Mouse (Mus musculus): ENCODE results near the gene Ect2. TPM values are rescaled to one million over a fixed set of nuclear protein-coding genes. Genes with fewer than 3 reads are reported as not detected.

Gene Ect2
- polyA plus RNA-seq, 1 experiment from 2014 or later = 37.1 TPM

DNA sequence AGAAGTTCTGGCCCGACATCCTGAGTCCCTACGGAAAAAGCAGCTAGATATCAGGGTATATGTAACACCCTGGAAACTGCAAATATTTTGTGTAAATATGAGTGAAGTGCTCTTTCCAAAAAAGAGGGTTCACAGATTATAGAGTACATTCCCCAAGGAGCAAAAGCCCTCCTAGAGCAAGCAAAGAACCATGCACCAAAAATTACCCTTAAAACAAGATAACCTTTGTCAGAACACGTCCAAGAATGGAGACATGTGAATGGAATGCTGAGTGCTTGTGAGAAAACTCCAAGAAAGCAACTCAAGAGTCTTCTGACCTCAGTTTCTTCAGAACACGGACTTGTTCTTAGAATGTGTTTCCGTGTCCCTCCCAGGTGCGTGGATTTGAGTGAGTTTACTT lies 50.7 kb downstream of the Ect2 start:
- H3K9me3 ChIP-seq (replicated peaks; ENCODE audit: control insufficient read depth, low read length) = no peaks in the 10 kb centered on the region
- peaks cover 45% of the 10 kb centered on the region for H3K36me3 ChIP-seq (ENCODE audit: control insufficient read depth, insufficient read depth)
- 88% methylated on average over 6 of the region's 6 CpGs for WGBS (ENCODE audit: insufficient replicate concordance)
- no peak overlapping the region for H3K9ac ChIP-seq (ENCODE audit: low read depth, low read length)
- H3K27me3 ChIP-seq (ENCODE audit: control insufficient read depth, insufficient read depth, low read depth, low read length) = no peaks in the 10 kb centered on the region
- H3K4me3 ChIP-seq (ENCODE audit: low read depth, low read length) = no peak overlapping the region
- H3K4me1 ChIP-seq (ENCODE audit: control insufficient read depth, low read depth, low read length) = no peaks in the 10 kb centered on the region
- no peak overlapping the region for H3K4me2 ChIP-seq (ENCODE audit: low read depth, low read length)
- no peak overlapping the region for H3K27ac ChIP-seq (ENCODE audit: low read length)
- ATAC-seq (ENCODE audit: low read depth) = no peak

DNA sequence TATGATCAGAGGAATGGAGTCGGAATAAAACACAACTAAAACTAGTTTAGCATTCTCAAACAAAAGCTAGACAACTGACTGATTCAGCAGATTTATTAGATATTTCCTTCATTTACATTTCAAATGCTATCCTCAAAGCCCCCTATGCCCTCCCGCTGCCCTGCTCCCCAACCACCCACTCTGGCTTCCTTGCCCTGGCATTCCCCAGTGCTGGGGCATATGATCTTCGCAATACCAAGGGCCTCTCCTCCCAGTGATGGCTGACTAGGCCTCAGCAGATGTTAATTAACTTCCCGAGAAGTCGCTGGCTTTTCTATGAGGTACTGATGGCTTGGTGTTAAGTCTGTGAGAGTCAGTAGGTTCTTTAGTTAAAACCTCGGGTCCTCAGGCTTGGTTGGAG lies 55.0 kb downstream of the Ect2 start:
- H3K4me3 ChIP-seq (ENCODE audit: low read depth, low read length) = no peak overlapping the region

DNA sequence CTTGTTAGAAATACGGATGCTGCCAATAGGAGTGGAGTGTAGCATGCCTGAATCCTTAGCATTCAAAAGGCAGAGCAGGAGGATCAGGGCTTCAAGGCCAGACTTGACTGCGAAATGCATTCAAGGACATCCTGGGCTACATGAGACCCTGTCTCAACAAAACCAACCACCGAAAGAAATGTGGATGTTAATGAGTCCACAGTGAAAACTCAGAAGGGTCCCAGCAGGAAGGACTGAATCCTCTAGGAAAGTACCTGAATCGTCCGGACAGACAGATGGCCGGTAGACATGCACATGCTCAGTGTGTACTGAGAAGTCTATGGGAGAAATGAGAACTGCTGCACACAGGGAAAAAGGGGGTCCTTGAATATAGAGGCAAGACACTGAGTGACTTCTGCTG lies 67.5 kb downstream of the Ect2 start:
- peaks cover 12% of the 10 kb centered on the region for H3K36me3 ChIP-seq (ENCODE audit: control insufficient read depth, insufficient read depth)
- no peak for ATAC-seq (ENCODE audit: low read depth)
- no peak overlapping the region for H3K27ac ChIP-seq (ENCODE audit: low read length)
- H3K4me3 ChIP-seq (ENCODE audit: low read depth, low read length) = no peak overlapping the region
- H3K9ac ChIP-seq (ENCODE audit: low read depth, low read length) = no peak overlapping the region
- 93% methylated on average over 6 of the region's 6 CpGs for WGBS (ENCODE audit: insufficient replicate concordance)
- H3K4me1 ChIP-seq (ENCODE audit: control insufficient read depth, low read depth, low read length) = no peaks in the 10 kb centered on the region
- no peaks in the 10 kb centered on the region for H3K27me3 ChIP-seq (ENCODE audit: control insufficient read depth, insufficient read depth, low read depth, low read length)
- no peaks in the 10 kb centered on the region for H3K9me3 ChIP-seq (replicated peaks; ENCODE audit: control insufficient read depth, low read length)
- no peak overlapping the region for H3K4me2 ChIP-seq (ENCODE audit: low read depth, low read length)

More for the DNA sequence above, 55.0 kb downstream of the Ect2 start:
- Histone ChIP-seq H3K4me1 (ENCODE audit: control insufficient read depth, low read depth, low read length) (no peaks in the 10 kb centered on the region), H3K27ac (ENCODE audit: low read length) (no peak overlapping the region), H3K27me3 (ENCODE audit: control insufficient read depth, insufficient read depth, low read depth, low read length) (no peaks in the 10 kb centered on the region), H3K9ac (ENCODE audit: low read depth, low read length) (no peak overlapping the region), H3K9me3 (replicated peaks; ENCODE audit: control insufficient read depth, low read length) (no peaks in the 10 kb centered on the region), H3K4me2 (ENCODE audit: low read depth, low read length) (no peak overlapping the region), H3K36me3 (ENCODE audit: control insufficient read depth, insufficient read depth) (peaks cover 39% of the 10 kb centered on the region)
- ATAC-seq (ENCODE audit: low read depth) = no peak
- WGBS (ENCODE audit: insufficient replicate concordance) = 87% methylated on average over 6 of the region's 6 CpGs

DNA sequence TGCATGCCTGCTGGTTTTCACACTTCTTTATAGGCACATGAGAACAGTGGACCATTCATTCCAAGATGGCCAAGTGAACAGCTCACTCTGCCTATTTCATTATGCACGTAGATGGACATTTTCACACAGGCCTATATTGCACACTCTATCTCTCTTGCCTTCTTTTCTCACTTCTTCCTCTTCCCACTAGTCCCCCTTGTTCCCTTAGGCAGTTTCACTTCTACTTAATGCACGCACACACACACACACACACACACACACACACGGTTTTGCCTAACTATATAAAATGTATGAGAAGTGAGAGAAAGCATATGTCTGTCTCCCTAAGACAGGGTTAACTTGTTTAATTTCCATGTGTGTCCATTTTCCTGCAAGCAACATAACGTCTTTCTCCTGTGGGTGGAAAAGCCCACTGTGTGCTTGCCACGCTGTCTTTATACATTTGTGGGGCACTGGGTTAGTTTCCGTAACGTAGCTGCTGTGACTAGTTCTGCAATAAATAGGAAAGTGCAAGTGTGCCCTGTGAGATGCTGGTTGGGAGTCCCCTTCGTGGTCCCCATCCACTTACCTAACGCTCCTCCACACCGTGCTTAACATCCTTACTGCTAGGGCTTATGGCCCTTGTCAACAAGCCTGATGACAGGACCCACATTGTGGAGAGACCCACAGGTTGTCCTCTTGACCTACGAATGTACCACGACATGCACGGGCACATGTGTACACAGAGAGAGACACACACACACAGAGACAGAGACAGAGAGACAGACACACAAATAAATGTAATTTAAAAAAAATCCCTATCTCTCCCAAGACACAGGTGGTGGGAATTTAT lies 72.2 kb downstream of the Ect2 start:
- WGBS (ENCODE audit: insufficient replicate concordance) = 80% methylated on average over 13 of the region's 13 CpGs
- H3K4me2 ChIP-seq (ENCODE audit: low read depth, low read length) = no peak overlapping the region
- H3K4me1 ChIP-seq (ENCODE audit: control insufficient read depth, low read depth, low read length) = no peaks in the 10 kb centered on the region
- no peak overlapping the region for H3K27ac ChIP-seq (ENCODE audit: low read length)
- no peaks in the 10 kb centered on the region for H3K27me3 ChIP-seq (ENCODE audit: control insufficient read depth, insufficient read depth, low read depth, low read length)
- no peak overlapping the region for H3K9ac ChIP-seq (ENCODE audit: low read depth, low read length)
- no peaks in the 10 kb centered on the region for H3K36me3 ChIP-seq (ENCODE audit: control insufficient read depth, insufficient read depth)
- H3K4me3 ChIP-seq (ENCODE audit: low read depth, low read length) = no peak overlapping the region
- H3K9me3 ChIP-seq (replicated peaks; ENCODE audit: control insufficient read depth, low read length) = no peaks in the 10 kb centered on the region
- no peak for ATAC-seq (ENCODE audit: low read depth)

DNA sequence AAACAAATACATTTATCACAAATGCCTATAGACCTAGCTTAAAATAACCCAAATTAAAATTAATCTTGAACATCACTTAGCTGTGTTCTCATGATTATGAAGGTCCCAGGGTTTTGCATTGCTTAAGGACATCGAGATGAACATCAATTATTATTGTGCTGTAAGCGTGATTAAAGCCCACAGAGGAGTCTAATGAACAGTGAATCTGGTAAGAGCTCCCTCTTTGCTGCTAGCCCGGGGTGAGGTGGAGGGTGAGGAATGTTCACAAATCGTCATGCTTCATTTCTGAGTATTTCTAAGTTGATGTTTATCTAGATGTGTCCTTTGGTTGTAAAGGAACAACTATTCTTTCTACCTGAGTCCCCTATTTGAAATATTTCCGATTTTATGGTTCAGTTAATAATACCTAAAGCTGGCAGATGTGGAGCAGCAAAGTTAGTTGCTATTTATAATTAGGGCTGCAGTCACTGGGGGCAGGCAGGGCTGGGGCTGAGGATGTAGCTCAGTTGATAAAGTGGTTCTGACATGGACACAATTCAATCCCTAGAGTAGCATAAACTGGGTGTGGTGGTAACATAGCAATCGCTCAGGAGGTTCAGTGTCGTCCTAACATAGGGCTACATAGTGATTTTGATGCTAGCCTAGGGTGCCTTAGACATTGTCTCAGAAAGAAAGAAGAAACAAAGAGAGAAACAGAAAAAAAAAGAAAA lies 73.5 kb downstream of the Ect2 start:
- Histone ChIP-seq H3K4me2 (ENCODE audit: low read depth, low read length) (no peak overlapping the region), H3K4me1 (ENCODE audit: control insufficient read depth, low read depth, low read length) (no peaks in the 10 kb centered on the region), H3K36me3 (ENCODE audit: control insufficient read depth, insufficient read depth) (no peaks in the 10 kb centered on the region), H3K4me3 (ENCODE audit: low read depth, low read length) (no peak overlapping the region), H3K9ac (ENCODE audit: low read depth, low read length) (no peak overlapping the region), H3K27me3 (ENCODE audit: control insufficient read depth, insufficient read depth, low read depth, low read length) (no peaks in the 10 kb centered on the region), H3K27ac (ENCODE audit: low read length) (no peak overlapping the region), H3K9me3 (replicated peaks; ENCODE audit: control insufficient read depth, low read length) (no peaks in the 10 kb centered on the region)
- ATAC-seq (ENCODE audit: low read depth) = no peak
- WGBS (ENCODE audit: insufficient replicate concordance) = 69% methylated on average over 7 of the region's 7 CpGs

DNA sequence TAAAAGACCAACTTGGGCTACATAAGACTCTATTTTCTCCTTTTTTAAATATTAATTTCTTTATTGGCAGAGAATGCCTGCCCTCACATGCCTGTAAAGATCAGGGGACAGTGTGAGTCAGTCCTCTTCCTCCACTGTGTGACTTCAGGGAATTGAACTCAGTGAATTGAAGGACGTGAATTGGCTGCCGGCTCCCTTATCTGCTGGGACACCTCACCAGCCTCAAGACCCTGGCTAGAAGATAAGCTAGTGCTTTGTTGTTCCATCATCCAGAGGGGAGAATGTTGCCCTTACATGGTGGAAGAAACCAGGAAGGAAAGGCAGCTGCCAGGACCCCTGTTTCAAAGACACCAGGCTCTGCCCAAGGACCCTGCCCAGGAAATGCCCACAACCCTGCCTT lies 79.8 kb downstream of the Ect2 start:
- no peak overlapping the region for H3K4me2 ChIP-seq (ENCODE audit: low read depth, low read length)
- 18% methylated on average over 2 of the region's 2 CpGs for WGBS (ENCODE audit: insufficient replicate concordance)

DNA sequence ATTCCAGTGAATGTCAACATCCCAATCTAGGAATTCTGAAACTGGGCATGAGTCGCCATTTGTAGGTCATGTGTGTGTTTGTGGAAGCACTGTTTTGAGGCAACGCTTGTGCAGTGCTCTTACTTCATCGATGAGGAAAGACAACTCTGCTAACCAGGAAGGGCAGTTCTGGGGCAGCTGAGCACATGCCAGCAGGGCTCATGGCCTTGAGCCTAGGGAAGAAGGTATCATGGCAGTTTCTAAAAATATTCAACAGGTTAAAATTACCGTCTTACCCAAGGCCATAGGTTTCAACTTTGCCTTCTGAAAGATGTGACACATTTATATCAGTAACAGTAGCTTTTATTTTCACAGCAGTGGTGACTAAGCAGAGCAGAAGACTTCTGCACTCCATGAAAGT lies 82.0 kb downstream of the Ect2 start:
- Histone ChIP-seq H3K36me3 (ENCODE audit: control insufficient read depth, insufficient read depth) (no peaks in the 10 kb centered on the region), H3K9me3 (replicated peaks; ENCODE audit: control insufficient read depth, low read length) (no peaks in the 10 kb centered on the region), H3K27ac (ENCODE audit: low read length) (no peak overlapping the region), H3K4me3 (ENCODE audit: low read depth, low read length) (no peak overlapping the region), H3K4me1 (ENCODE audit: control insufficient read depth, low read depth, low read length) (no peaks in the 10 kb centered on the region), H3K9ac (ENCODE audit: low read depth, low read length) (no peak overlapping the region), H3K27me3 (ENCODE audit: control insufficient read depth, insufficient read depth, low read depth, low read length) (no peaks in the 10 kb centered on the region), H3K4me2 (ENCODE audit: low read depth, low read length) (no peak overlapping the region)
- WGBS (ENCODE audit: insufficient replicate concordance) = 66% methylated on average over 4 of the region's 4 CpGs
- no peak for ATAC-seq (ENCODE audit: low read depth)

More for the DNA sequence above, 79.8 kb downstream of the Ect2 start:
- no peak for ATAC-seq (ENCODE audit: low read depth)
- Histone ChIP-seq H3K27me3 (ENCODE audit: control insufficient read depth, insufficient read depth, low read depth, low read length) (no peaks in the 10 kb centered on the region), H3K9ac (ENCODE audit: low read depth, low read length) (no peak overlapping the region), H3K4me3 (ENCODE audit: low read depth, low read length) (no peak overlapping the region), H3K36me3 (ENCODE audit: control insufficient read depth, insufficient read depth) (no peaks in the 10 kb centered on the region), H3K27ac (ENCODE audit: low read length) (no peak overlapping the region), H3K9me3 (replicated peaks; ENCODE audit: control insufficient read depth, low read length) (no peaks in the 10 kb centered on the region), H3K4me1 (ENCODE audit: control insufficient read depth, low read depth, low read length) (no peaks in the 10 kb centered on the region)

DNA sequence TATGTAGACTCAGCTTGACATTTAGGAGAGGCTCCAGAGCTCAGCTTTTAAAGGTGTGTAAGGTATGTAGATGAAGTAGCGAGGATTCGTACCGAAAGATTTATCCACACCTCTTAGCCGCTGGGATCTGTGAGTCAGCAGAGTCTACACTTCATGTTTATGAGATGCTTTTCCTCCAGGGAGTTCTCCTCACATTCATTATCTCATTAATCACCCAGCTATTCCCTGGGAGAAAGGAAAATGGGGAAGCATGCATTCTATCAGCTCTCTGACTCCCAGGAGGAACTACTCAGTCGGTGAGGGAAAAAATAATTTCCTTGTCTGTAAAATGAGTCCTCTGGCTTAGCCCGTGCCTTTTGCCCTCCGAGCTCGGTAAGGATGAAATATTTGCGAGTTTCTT lies 83.3 kb downstream of the Ect2 start:
- H3K4me2 ChIP-seq (ENCODE audit: low read depth, low read length) = no peak overlapping the region
- no peaks in the 10 kb centered on the region for H3K9me3 ChIP-seq (replicated peaks; ENCODE audit: control insufficient read depth, low read length)
- ATAC-seq (ENCODE audit: low read depth) = no peak
- H3K27me3 ChIP-seq (ENCODE audit: control insufficient read depth, insufficient read depth, low read depth, low read length) = no peaks in the 10 kb centered on the region
- 78% methylated on average over 9 of the region's 9 CpGs for WGBS (ENCODE audit: insufficient replicate concordance)
- no peak overlapping the region for H3K4me3 ChIP-seq (ENCODE audit: low read depth, low read length)
- H3K4me1 ChIP-seq (ENCODE audit: control insufficient read depth, low read depth, low read length) = no peaks in the 10 kb centered on the region
- H3K9ac ChIP-seq (ENCODE audit: low read depth, low read length) = no peak overlapping the region
- H3K27ac ChIP-seq (ENCODE audit: low read length) = no peak overlapping the region
- no peaks in the 10 kb centered on the region for H3K36me3 ChIP-seq (ENCODE audit: control insufficient read depth, insufficient read depth)

DNA sequence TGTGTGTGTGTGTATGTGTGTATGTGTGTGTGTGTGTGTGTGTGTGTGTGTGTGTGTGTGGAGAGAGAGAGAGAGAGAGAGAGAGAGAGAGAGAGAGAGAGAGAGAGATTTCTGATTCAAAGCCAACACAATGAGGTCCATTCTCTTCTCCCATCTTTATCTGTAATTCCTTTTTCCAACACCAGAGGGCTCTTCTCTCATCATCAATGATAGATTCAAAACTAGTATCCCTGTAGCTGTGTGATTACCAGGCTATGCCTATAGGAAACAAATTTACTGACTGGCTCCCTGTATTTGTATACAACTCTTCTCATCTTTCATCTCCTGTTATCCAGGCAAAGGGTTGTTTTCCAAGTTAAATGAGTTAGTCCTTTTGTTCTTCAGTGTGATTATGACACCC lies 86.5 kb downstream of the Ect2 start:
- H3K36me3 ChIP-seq (ENCODE audit: control insufficient read depth, insufficient read depth) = no peaks in the 10 kb centered on the region
- H3K27ac ChIP-seq (ENCODE audit: low read length) = no peak overlapping the region
- no peak overlapping the region for H3K9ac ChIP-seq (ENCODE audit: low read depth, low read length)
- no peaks in the 10 kb centered on the region for H3K9me3 ChIP-seq (replicated peaks; ENCODE audit: control insufficient read depth, low read length)
- no peaks in the 10 kb centered on the region for H3K4me1 ChIP-seq (ENCODE audit: control insufficient read depth, low read depth, low read length)
- no peaks in the 10 kb centered on the region for H3K27me3 ChIP-seq (ENCODE audit: control insufficient read depth, insufficient read depth, low read depth, low read length)
- no peak for ATAC-seq (ENCODE audit: low read depth)
- no peak overlapping the region for H3K4me3 ChIP-seq (ENCODE audit: low read depth, low read length)
- no peak overlapping the region for H3K4me2 ChIP-seq (ENCODE audit: low read depth, low read length)

Data from liver, embryonic 16.5 days (tissue).